Mouse (Mus musculus) E14TG2a.4 (cell line): ENCODE results near the gene Six6.

Experiments used
- CTCF ChIP-seq: conservative IDR thresholded peaks from 2 replicates; pipeline ENCODE4 v1.5.1; 2014; ENCODE audit warnings: low read length
- NANOG ChIP-seq: IDR thresholded peaks from 2 replicates; pipeline ENCODE4 v1.6.1; 2014; ENCODE audit warnings: borderline replicate concordance, low read length, mixed read lengths
- POU5F1 ChIP-seq: IDR thresholded peaks from 2 replicates; pipeline ENCODE4 v1.6.1; 2014; ENCODE audit warnings: low read length, borderline replicate concordance

- TF ChIP-seq CTCF (no peak), NANOG (no peak), POU5F1 (no peak)
Measured at GRCm38 (mm10) chr12:72953089-72953488, 13.4 kb downstream of the Six6 start.
